Mouse (Mus musculus) heart, postnatal 10 days (tissue): ENCODE measurements around the gene Nudt6. TPM values are rescaled to one million over a fixed set of nuclear protein-coding genes. Genes with fewer than 3 reads are reported as not detected.

Source experiments
- DNase-seq, 2 experiments: peaks; one replicate each; pipeline ENCODE4 v3.0.0; 2021
- intact Hi-C: fragments of 180-260 bp; cut with DNase I; formaldehyde crosslinking; loops from one replicate; pipeline ENCODE4 v1.15.1; 2025
- total RNA-seq, 2 experiments: library from RNA; stranded (reverse); gene quantifications; 2 replicates each; pipeline ENCODE4 v1.2.3; 2021

Nudt6 gene
- total RNA-seq: 10 to 100 TPM; 18.2 to 24.2 TPM

DNA sequence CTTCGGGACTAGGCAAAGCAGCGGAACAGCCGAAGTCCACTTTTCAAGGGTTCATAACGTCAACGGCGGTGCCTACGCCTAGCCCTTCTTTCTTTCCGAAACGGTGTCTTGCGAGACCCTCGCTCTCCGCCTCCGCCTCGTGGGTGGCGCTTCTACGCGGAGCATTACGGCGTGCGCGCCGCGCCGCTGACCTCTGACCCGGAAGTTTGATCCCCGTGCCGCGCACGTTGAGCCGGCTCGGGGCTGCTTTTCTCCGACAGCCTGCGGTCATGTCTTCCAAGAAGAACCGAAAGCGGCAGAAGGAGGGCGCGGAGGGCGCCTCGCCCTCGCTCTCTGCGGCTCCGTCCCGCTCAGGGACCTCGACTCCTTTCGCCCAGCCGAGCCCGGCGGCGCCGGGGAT is at the start of gene Nudt6:
TSS of gene Nudt6 (minus strand) at position 140 of the 400 bp plus-strand sequence.
- intact Hi-C loops: no loop called here
- DNase-seq: peak; percentile 94 to 95

DNA sequence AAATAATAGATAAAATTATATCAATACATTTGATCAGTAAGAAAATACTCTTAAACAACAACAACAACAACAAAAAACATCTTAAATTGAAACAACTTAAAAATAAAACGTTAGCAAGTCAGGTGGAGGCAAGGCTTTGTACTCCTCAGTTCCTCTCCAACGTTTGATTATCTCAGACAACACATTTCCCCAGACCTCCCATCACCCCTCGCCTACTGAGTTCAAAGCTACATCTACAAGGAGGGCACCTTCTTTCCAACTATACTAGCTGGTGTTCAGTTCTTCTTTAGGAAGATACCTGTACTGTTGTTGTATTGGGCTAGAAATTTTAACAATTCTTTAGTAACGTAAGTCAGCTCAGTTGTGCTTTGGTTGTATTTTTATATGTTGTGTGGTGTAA is 49.3 kb upstream of the Nudt6 start:
- no peak for DNase-seq
- intact Hi-C loops: loop anchor here (5.0 to 10.0 kb wide), 2 partner anchors 753 to 1385 kb away; no protein-coding TSS in a partner anchor

DNA sequence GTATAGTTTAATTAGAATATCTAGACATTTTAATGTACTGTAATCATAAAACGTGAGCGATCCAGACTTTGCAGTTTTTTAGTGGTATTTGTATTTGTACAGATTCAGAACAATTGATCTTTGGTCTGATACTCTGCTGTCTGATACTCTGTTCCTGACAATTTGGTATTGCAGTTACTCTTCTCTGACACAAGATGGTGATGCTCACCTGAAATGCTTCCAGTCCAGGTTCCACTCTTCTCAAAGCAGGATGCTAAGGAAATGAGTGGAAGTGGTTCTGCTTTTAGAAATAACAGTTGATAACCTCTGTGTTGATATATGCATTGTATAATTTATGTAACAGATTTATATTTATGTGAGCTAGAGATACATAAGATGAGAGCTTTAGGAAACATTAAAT is 48.2 kb upstream of the Nudt6 start:
- DNase-seq: peak; percentile 5 to 8
- intact Hi-C loops: loop anchor here (5.0 to 10.0 kb wide), 2 partner anchors 754 to 1387 kb away; no protein-coding TSS in a partner anchor

- intact Hi-C loops: no loop called here
These were observed 36.0 kb upstream of the Nudt6 start for GRCm38 (mm10) chr3:37455992-37456391.

DNA sequence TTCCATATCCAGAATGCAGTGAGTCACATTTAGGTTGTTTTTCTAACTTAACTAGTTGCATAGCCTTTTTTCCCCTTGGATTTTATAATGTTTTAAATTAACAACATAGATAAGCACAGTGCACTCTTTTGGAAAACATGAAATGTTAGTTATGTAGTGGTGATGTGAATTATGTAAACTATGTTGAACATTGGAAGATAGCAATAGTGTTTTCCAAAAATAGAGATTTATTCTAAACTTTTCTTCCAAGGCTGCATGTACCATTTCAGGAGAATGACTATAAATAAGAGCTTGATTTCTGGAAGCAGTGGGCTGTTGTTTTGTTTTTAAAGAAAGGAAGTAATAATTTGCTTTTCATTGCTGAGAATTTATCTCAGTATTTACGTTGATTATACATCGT is 23.4 kb upstream of the Nudt6 start:
- no peak for DNase-seq
- intact Hi-C loops: no loop called here

More at GRCm38 (mm10) chr3:37455992-37456391, 36.0 kb upstream of the Nudt6 start:
- DNase-seq: no peak

GRCm38 (mm10) chr3:37439770-37440169 is 19.8 kb upstream of the Nudt6 start:
- intact Hi-C loops: no loop called here
- peak; percentile 43 to 53 for DNase-seq

- DNase-seq: no peak
- intact Hi-C loops: no loop called here
These were observed 10.3 kb upstream of the Nudt6 start for GRCm38 (mm10) chr3:37430359-37430758.

DNA sequence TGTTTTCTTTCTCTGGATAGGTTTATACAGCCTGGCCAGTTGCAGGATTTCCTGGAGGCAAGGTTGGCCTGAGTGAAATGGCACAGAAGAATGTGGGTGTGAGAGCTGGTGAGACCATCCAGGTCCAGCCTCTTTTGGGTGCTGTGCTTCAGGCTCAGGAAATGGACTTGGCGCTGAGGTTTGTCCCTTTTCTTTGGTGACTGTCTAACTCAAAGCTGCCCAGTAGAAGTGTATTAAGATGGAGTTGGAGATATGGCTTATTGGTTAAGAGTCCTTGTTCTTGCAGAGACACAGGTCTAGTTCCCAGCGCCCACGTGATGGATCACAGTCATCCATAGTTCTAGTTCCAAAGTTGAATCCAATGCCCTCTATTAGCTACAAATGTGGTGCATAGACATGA is 6.1 kb upstream of the Nudt6 start:
- intact Hi-C loops: no loop called here
- no peak for DNase-seq

DNA sequence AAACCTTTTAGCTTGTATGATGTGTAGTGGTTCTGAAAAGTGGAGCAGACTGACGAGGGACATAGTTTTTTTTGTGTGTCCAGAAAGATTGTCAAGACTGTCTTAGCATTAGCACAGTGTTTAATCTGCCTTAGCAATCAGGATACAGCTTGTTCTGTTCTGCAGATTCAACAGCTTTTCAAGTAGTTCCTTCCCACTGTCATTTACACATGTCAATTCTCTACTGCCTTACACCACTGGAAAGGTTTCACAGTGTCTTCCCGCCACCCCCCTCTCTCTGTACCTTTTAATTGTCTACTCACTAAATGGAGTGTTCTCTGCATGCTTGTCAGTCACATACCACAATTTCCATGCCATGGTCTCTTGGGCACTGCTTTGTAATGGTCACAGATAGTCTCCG is 1.2 kb upstream of the Nudt6 start:
- DNase-seq: no peak
- intact Hi-C loops: no loop called here

DNA sequence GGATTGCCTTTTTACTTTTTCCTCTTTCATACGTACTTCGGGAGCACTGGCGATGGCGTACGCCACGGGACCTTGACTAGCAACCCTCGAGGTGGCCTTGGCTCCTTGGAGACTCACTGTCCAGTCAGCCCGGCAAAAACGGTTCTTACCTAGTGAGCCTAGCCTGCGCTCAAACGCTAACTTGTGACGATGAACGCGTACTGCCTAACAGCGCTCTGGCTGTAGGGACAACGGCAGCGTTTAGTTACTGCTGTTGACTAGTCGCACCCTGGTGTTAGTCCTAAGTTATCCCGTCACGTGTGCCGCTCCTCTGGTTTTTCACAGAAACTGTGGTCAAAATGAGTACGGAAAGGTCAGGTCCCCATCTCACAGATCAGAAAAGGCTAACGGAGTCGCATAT is 630 bp upstream of the Nudt6 start:
- peak in 1 of 2 experiments; percentile 40 for DNase-seq
- intact Hi-C loops: no loop called here

DNA sequence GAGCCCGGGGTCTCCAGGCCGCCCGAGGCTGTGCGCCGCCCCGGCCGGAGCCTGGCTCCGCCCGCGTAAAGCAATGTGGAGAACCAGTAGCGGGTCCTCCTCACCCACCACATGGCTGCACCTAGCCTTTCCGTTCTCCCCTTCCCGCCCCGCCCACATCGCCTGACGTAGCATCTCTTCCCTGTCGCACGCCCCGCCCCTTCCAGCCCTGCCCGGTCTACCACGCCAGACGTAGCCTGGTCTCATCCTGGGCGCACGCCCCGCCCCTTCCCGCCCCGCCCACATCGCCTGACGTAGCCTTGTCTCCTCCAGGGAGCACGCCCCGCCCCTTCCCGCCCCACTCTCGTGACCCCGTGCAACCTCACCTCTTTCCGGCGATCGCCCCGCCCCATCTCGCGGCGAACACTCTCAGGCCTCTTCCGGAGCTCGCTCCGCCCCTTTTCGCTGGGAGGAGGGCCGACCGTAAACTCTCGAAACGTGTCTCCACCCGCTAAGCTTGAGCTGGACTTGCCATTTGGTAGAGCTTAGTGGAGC is 486 bp downstream of the Nudt6 start, which contains the start of gene Spata5:
TSS of gene Spata5 (plus strand) at position 439 of the 534 bp plus-strand sequence.
- peak; percentile 98 for DNase-seq
- intact Hi-C loops: no loop called here

DNA sequence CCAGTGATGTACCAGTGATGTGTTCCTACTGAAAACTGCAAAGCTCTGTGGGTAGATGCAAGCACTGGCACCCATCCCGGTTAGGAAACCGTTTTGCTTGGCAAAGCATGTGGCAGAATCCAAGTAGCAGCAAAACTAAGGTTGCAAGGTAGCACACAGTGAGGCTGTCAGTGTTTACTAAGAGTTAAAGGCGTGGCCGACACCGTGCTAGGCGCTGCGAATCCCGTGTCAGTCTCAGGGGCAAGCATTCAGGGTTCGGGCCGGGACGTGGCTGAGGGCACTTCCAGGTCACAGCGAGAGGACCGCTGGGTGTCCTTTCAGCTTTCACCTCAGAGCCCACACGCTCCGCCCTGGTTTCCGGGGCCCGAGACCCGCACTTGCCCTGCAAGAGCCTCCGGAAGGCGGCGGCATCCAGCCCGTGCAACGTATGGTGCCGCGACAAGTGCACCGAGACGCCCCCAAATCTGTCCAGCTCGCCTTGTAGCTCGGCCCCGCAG is 1.0 kb downstream of the Nudt6 start:
- DNase-seq: no peak
- intact Hi-C loops: no loop called here

GRCm38 (mm10) chr3:37418341-37418740 is 1.7 kb downstream of the Nudt6 start:
- intact Hi-C loops: no loop called here

DNA sequence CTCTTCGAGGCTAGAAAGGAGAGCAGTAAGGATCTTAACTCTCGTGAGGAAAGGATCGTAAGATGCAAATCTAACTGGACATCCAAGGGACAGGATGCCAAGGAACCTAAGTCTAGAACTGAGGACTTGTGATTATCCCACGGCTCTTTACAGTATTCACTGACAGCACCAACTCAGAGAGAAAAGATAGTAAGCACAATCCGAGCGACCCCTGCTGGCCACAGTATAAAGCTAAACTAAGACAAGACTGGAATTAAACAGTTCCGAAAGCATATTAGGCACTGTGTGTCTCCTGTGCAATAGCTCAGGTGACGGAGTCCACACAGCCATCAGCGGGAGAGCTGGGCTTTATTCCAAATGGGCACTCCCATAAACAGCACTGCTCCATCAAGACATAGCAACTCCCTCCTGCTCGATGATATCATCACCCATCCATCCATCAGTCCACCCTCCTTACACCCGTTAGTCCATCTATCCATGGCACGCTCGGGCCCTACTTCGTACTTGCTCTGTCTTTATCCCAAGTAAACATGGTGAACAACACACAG is 5.5 kb downstream of the Nudt6 start:
- intact Hi-C loops: loop anchor here (1.0 to 5.0 kb wide), 3 partner anchors 90 to 322 kb away; no protein-coding TSS in a partner anchor
- DNase-seq: peak; percentile 82 to 92

More at GRCm38 (mm10) chr3:37418341-37418740, 1.7 kb downstream of the Nudt6 start:
- DNase-seq: no peak

DNA sequence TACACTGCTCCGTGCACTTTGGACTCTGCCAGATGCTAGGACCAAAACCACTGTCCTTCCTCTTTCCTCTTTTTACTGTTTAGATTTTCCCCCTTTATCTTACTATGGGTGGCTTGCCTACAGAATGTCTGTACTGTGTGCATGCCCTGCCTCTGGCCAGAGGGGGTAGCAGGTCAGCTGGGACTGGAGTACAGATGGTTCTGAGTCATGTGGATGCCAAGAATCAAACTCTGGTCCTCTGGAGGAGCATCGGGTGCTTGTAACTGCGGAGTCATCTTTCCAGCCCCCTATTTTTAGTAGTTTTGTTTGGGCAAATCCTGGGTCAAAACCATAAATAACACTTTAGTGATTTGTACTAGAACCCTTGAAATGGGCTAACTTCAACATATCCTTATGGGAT is 6.6 kb downstream of the Nudt6 start:
- intact Hi-C loops: loop anchor here (5.0 kb wide), 1 partner anchor 321 kb away; no protein-coding TSS in a partner anchor
- no peak for DNase-seq

DNA sequence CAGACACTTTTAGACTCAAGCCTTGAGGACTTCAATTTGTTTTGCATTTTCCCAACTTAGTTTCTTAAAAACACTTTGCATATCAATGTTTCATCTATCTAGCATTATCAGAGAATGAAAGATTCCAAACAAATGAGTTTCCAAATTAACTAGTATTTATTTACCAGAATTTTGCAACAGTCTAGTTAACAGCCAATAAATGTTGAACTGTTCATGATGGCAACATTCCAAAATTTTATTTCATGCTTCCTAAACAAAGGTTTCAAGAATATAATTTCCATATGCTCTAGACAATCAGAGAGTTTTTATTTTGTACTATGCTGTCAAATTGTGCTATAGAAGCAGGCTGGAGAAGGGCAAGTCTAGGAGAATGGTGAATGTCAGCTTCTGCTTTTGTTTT is 12.4 kb downstream of the Nudt6 start:
- DNase-seq: no peak
- intact Hi-C loops: no loop called here

DNA sequence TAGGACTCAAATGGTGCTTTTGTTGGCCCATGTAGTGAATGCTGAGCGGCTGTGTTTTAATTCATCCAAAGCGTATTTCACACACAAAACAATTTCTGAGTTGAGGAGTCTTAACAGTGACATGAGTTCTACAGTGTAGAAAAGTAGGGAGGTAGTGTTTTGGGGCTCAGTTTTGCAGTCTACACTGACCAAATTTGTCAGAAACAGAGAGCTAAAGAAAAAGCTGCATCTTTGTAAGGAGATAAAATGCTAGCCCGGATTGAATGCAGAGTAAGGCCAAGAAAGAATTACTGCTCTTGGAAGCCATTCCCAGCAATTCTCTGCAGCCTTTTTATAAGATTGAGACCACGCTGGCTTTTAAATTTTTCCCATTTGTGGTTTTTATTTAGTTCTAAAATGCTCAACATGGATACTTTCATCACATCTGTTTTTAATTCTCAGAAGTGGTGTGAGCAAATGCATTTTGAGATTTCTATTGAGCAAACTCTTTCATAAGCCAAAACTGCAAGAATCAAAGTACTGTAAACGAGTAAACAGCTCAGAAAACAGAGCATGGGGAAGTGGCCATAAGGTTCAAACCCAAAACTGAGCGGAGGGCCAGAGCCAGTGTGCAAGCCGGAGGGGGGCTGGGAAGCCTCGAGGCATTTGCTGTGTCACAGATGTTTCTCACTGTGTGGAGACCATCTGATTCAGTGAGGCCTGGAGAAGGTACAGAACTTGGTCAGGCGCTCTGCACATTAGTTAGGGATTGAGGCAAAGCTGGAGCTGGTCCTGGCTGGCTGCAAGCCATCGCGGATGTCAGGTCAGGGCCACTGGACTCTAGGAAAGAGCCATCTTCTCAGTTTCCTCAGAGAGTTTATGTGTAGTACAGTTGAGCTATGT is 18.0 kb downstream of the Nudt6 start:
- peak; percentile 54 for DNase-seq
- intact Hi-C loops: no loop called here

GRCm38 (mm10) chr3:37398661-37399395 is 21.2 kb downstream of the Nudt6 start:
- intact Hi-C loops: no loop called here
- peak; percentile 87 to 90 for DNase-seq

- intact Hi-C loops: no loop called here
- peak in 1 of 2 experiments; percentile 20 for DNase-seq
These were observed 22.4 kb downstream of the Nudt6 start for GRCm38 (mm10) chr3:37397646-37398045.

GRCm38 (mm10) chr3:37396930-37397608 is 22.9 kb downstream of the Nudt6 start:
- intact Hi-C loops: no loop called here
- DNase-seq: no peak
